Mouse (Mus musculus) limb, embryonic 14.5 days (tissue): ENCODE measurements around the gene Ptpn12. TPM values are rescaled to one million over a fixed set of nuclear protein-coding genes. Genes with fewer than 3 reads are reported as not detected.

Source experiments
- ATAC-seq: fragments of 200-750 bp; cut with Nextera tagmentation; 2 replicates; pipeline ENCODE4 v1.8.0; 2017; ENCODE audit warnings: low read depth, moderate number of reproducible peaks, moderate TSS enrichment; ENCODE audit not compliant: low FRiP score
- DNase-seq: peaks from one replicate; pipeline ENCODE4 v3.0.0-alpha.2; 2015; ENCODE audit warnings: low spot score
- H3K27ac ChIP-seq: fragments of 300-500 bp; sonication (generic); replicated peaks from 2 replicates; pipeline ENCODE4 v1.5.1; 2014; ENCODE audit warnings: low read depth, mild to moderate bottlenecking, low read length, moderate library complexity, mixed read lengths
- H3K27me3 ChIP-seq: fragments of 300-500 bp; sonication (generic); 2 replicates; pipeline ENCODE4 v1.6.1; 2014; ENCODE audit warnings: low read length, mixed read lengths; ENCODE audit not compliant: control insufficient read depth, insufficient read depth
- H3K36me3 ChIP-seq: fragments of 300-500 bp; sonication (generic); 2 replicates; pipeline ENCODE4 v1.6.1; 2014; ENCODE audit warnings: mild to moderate bottlenecking, low read length, moderate library complexity, mixed read lengths; ENCODE audit not compliant: control insufficient read depth, insufficient read depth
- H3K4me1 ChIP-seq: fragments of 300-500 bp; sonication (generic); 2 replicates; pipeline ENCODE4 v1.6.1; 2014; ENCODE audit warnings: antibody characterized with exemption, low read length, mixed read lengths; ENCODE audit not compliant: control insufficient read depth, insufficient read depth
- H3K4me2 ChIP-seq: fragments of 300-500 bp; sonication (generic); replicated peaks from 2 replicates; pipeline ENCODE4 v1.6.1; 2014; ENCODE audit warnings: low read depth, mild to moderate bottlenecking, low read length, moderate library complexity; ENCODE audit not compliant: severe bottlenecking
- H3K4me3 ChIP-seq: fragments of 300-500 bp; sonication (generic); replicated peaks from 2 replicates; pipeline ENCODE4 v1.5.1; 2014; ENCODE audit warnings: low read length
- H3K9ac ChIP-seq: fragments of 300-500 bp; sonication (generic); 2 replicates; pipeline ENCODE4 v1.6.1; 2014; ENCODE audit warnings: mild to moderate bottlenecking, low read depth, low read length, moderate library complexity; ENCODE audit not compliant: severe bottlenecking
- H3K9me3 ChIP-seq: fragments of 300-500 bp; sonication (generic); 2 replicates; pipeline ENCODE4 v1.6.1; 2016; ENCODE audit warnings: low read length; ENCODE audit not compliant: control insufficient read depth
- POLR2A ChIP-seq: fragments of 200-500 bp; IDR thresholded peaks from 2 replicates; pipeline ENCODE4 v1.8.0; 2012; ENCODE audit warnings: inconsistent platforms, mild to moderate bottlenecking, moderate library complexity, borderline replicate concordance; ENCODE audit not compliant: insufficient read depth, insufficient read length; ENCODE audit errors: extremely low read depth
- WGBS: fragments of 180-500 bp; shearing (Covaris S2); extraction: QIAGEN DNeasy Blood & Tissue Kit; methylation state at CpG from one replicate; pipeline ENCODE4 v1.1.7; 2014; 5-methylcytosine and 5-hydroxymethylcytosine counted together
- polyA plus RNA-seq, 2 experiments: library from polyadenylated mRNA; depleted of rRNA in 1 of 2; stranded (reverse) in 1 of 2; unstranded in 1 of 2; fragments of >200 nt; fragmentation: Nextera tagmentation in 1 of 2; extraction: Ambion mirVana in 1 of 2; gene quantifications; 2 replicates each; pipeline versions ENCODE4 v1.2.1 to v1.2.3; 2012 to 2014

Ptpn12 gene
- polyA plus RNA-seq, 2 experiments: 25.4 to 67.4 TPM

- H3K36me3 ChIP-seq: no peaks in the 10 kb centered on the region
- ATAC-seq (no peak), DNase-seq (no peak)
- 73% methylated on average over 4 of the region's 4 CpGs for WGBS
- no peak overlapping the region for H3K27ac ChIP-seq
- no peak overlapping the region for H3K4me3 ChIP-seq
- TF ChIP-seq POLR2A: no peak
- H3K4me2 ChIP-seq: no peak overlapping the region
- peaks cover 6% of the 10 kb centered on the region for H3K4me1 ChIP-seq
- H3K27me3 ChIP-seq: no peaks in the 10 kb centered on the region
- H3K9me3 ChIP-seq: no peaks in the 10 kb centered on the region
- H3K9ac ChIP-seq: no peak overlapping the region
Observed at GRCm38 (mm10) chr5:21049006-21049405, 6.7 kb downstream of the Ptpn12 start.

- no peak for TF ChIP-seq POLR2A
- Histone ChIP-seq H3K4me3 (no peak overlapping the region), H3K9me3 (no peaks in the 10 kb centered on the region), H3K36me3 (no peaks in the 10 kb centered on the region), H3K4me2 (no peak overlapping the region), H3K27me3 (no peaks in the 10 kb centered on the region), H3K9ac (no peak overlapping the region), H3K27ac (no peak overlapping the region), H3K4me1 (no peaks in the 10 kb centered on the region)
- DNase-seq (no peak), ATAC-seq (no peak)
- WGBS: 91% methylated on average over 4 of the region's 4 CpGs
Observed at GRCm38 (mm10) chr5:21047114-21047513, 8.6 kb downstream of the Ptpn12 start.

GRCm38 (mm10) chr5:21046150-21047048 lies 9.3 kb downstream of the Ptpn12 start:
- TF ChIP-seq POLR2A: no peak
- H3K9ac ChIP-seq: no peak overlapping the region
- no peak overlapping the region for H3K4me2 ChIP-seq
- H3K27me3 ChIP-seq: no peaks in the 10 kb centered on the region
- DNase-seq: no peak
- no peak overlapping the region for H3K4me3 ChIP-seq
- H3K9me3 ChIP-seq: no peaks in the 10 kb centered on the region
- H3K36me3 ChIP-seq: no peaks in the 10 kb centered on the region
- WGBS: 90% methylated on average over 7 of the region's 7 CpGs
- H3K4me1 ChIP-seq: no peaks in the 10 kb centered on the region
- no peak for ATAC-seq
- no peak overlapping the region for H3K27ac ChIP-seq

GRCm38 (mm10) chr5:21045462-21045861 lies 10.2 kb downstream of the Ptpn12 start:
- ATAC-seq (no peak), DNase-seq (no peak)
- no peak overlapping the region for H3K4me3 ChIP-seq
- no peaks in the 10 kb centered on the region for H3K4me1 ChIP-seq
- no peak overlapping the region for H3K4me2 ChIP-seq
- H3K36me3 ChIP-seq: no peaks in the 10 kb centered on the region
- TF ChIP-seq POLR2A: no peak
- 91% methylated on average over 2 of the region's 2 CpGs for WGBS
- no peak overlapping the region for H3K27ac ChIP-seq
- H3K9ac ChIP-seq: no peak overlapping the region
- no peaks in the 10 kb centered on the region for H3K9me3 ChIP-seq
- no peaks in the 10 kb centered on the region for H3K27me3 ChIP-seq

- no peak overlapping the region for H3K9ac ChIP-seq
- no peaks in the 10 kb centered on the region for H3K9me3 ChIP-seq
- H3K4me2 ChIP-seq: no peak overlapping the region
- ATAC-seq: no peak
- H3K27ac ChIP-seq: no peak overlapping the region
- H3K4me3 ChIP-seq: no peak overlapping the region
- no peak for TF ChIP-seq POLR2A
- no peak for DNase-seq
- H3K4me1 ChIP-seq: peaks cover 8% of the 10 kb centered on the region; the same call in 1 of the 2 replicates
- no peaks in the 10 kb centered on the region for H3K27me3 ChIP-seq
- WGBS: 93% methylated on average over 5 of the region's 5 CpGs
- H3K36me3 ChIP-seq: no peaks in the 10 kb centered on the region
Observed at GRCm38 (mm10) chr5:21038100-21038499, 17.6 kb downstream of the Ptpn12 start.
